Mouse (Mus musculus) midbrain, embryonic 15.5 days (tissue): ENCODE measurements at regions not wholly inside any gene's neighbourhood (a gene's known extent, or its start where the extent isn't known, plus 50 kb on each side); places are given as distances from the start of the nearest gene placed in this dataset.

Source experiments
- ATAC-seq: fragments of 200-750 bp; cut with Nextera tagmentation; replicated peaks from 2 replicates; pipeline ENCODE4 v1.8.0; 2017; ENCODE audit warnings: moderate TSS enrichment
- H3K27ac ChIP-seq: fragments of 300-500 bp; sonication (generic); 2 replicates; pipeline ENCODE4 v1.5.1; 2015; ENCODE audit warnings: mild to moderate bottlenecking, inconsistent platforms
- H3K27me3 ChIP-seq: fragments of 300-500 bp; sonication (generic); replicated peaks from 2 replicates; pipeline ENCODE4 v1.6.1; 2015; ENCODE audit warnings: inconsistent platforms
- H3K36me3 ChIP-seq: fragments of 300-500 bp; sonication (generic); replicated peaks from 2 replicates; pipeline ENCODE4 v1.6.1; 2015; ENCODE audit warnings: inconsistent platforms
- H3K4me1 ChIP-seq: fragments of 300-500 bp; sonication (generic); 2 replicates; pipeline ENCODE4 v1.6.1; 2015; ENCODE audit warnings: inconsistent platforms
- H3K4me2 ChIP-seq: fragments of 300-500 bp; sonication (generic); 2 replicates; pipeline ENCODE4 v1.6.1; 2015; ENCODE audit warnings: inconsistent platforms, mild to moderate bottlenecking, moderate library complexity
- H3K4me3 ChIP-seq: fragments of 300-500 bp; sonication (generic); 2 replicates; pipeline ENCODE4 v1.5.1; 2015; ENCODE audit warnings: mild to moderate bottlenecking, inconsistent platforms
- H3K9ac ChIP-seq: fragments of 300-500 bp; sonication (generic); 2 replicates; pipeline ENCODE4 v1.6.1; 2015; ENCODE audit warnings: mild to moderate bottlenecking, inconsistent platforms
- H3K9me3 ChIP-seq: fragments of 300-500 bp; sonication (generic); 2 replicates; pipeline ENCODE4 v1.6.1; 2016; ENCODE audit warnings: inconsistent platforms
- WGBS: fragments of 180-500 bp; shearing (Covaris S2); methylation state at CpG from one replicate; pipeline ENCODE4 v1.1.7; 2015; ENCODE audit warnings: mixed read lengths; 5-methylcytosine and 5-hydroxymethylcytosine counted together

GRCm38 (mm10) chr17:9848559-9849357 is 179.2 kb upstream of the Pabpc6 start:
- peak; percentile 82; the same call in 1 of the 2 replicates for ATAC-seq
- Histone ChIP-seq H3K27me3 (no peaks in the 10 kb centered on the region), H3K9me3 (no peaks in the 10 kb centered on the region), H3K4me2 (no peak overlapping the region), H3K4me3 (no peak overlapping the region), H3K4me1 (no peaks in the 10 kb centered on the region), H3K9ac (no peak overlapping the region), H3K36me3 (no peaks in the 10 kb centered on the region), H3K27ac (peak overlapping the region; percentile 50; the same call in 1 of the 2 replicates)
- WGBS = 33% methylated on average over 9 of the region's 9 CpGs

DNA sequence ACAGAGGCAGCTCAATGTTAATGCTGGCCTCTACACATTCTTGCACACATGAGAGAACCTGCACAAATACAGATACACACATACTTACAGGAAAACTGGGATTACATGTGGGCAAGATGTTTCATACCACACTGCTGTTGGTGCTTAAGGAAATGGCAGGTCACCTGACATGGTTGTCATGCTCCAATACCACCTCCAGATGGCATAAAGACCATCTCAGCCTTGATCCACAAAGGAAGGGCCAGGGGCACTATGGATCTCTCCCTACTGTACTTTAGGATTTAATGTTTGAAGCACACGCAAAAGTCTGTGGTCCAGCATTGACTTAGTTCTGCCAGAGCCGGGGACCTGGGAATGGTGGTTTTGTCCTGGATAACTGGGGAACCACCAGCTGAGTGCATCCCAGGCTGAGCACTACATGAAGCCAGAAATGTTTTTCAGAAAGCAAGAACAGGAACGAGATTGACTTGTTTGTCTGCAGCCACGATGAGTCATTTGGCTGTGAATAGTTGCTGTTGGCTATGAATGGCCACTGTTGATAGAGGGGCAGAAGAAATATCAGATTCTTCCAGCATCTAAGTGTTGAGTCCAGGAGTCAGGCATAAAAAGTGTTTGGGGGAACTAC is 176.0 kb upstream of the Pabpc6 start:
- H3K4me2 ChIP-seq = no peak overlapping the region
- no peak overlapping the region for H3K4me3 ChIP-seq
- ATAC-seq = no peak
- no peak overlapping the region for H3K9ac ChIP-seq
- no peaks in the 10 kb centered on the region for H3K36me3 ChIP-seq
- H3K4me1 ChIP-seq = no peaks in the 10 kb centered on the region
- H3K27ac ChIP-seq = no peak overlapping the region
- WGBS = 79% methylated on average over 4 of the region's 4 CpGs
- no peaks in the 10 kb centered on the region for H3K27me3 ChIP-seq
- no peaks in the 10 kb centered on the region for H3K9me3 ChIP-seq

DNA sequence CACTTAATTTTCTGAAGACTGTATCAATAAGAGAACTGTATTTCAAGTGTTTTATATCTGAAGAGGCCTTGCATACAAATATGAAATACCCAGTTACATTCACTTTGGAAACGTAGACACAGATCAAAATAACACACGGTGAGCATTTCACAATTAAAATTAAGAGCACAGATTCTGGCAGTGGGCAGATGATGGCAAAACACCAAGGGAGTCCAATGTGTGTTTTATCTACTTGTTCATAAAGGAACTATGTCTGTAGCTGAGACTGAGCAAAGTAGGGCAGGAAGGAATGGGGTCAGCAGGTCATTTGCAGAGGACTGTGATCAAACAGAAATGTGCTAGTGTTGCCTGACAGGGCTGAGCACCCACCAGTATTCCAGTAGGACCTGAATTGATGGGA is 171.6 kb upstream of the Pabpc6 start:
- H3K4me3 ChIP-seq = no peak overlapping the region
- no peak overlapping the region for H3K9ac ChIP-seq
- H3K27ac ChIP-seq = no peak overlapping the region
- H3K36me3 ChIP-seq = no peaks in the 10 kb centered on the region
- no peaks in the 10 kb centered on the region for H3K27me3 ChIP-seq
- no peaks in the 10 kb centered on the region for H3K9me3 ChIP-seq
- no peak overlapping the region for H3K4me2 ChIP-seq
- H3K4me1 ChIP-seq = no peaks in the 10 kb centered on the region
- no peak for ATAC-seq
- 77% methylated on average over 2 of the region's 2 CpGs for WGBS

GRCm38 (mm10) chr17:9839256-9839655 is 169.7 kb upstream of the Pabpc6 start:
- Histone ChIP-seq H3K4me3 (no peak overlapping the region), H3K9ac (no peak overlapping the region), H3K4me1 (no peaks in the 10 kb centered on the region), H3K9me3 (no peaks in the 10 kb centered on the region), H3K27ac (no peak overlapping the region), H3K36me3 (no peaks in the 10 kb centered on the region), H3K4me2 (no peak overlapping the region), H3K27me3 (no peaks in the 10 kb centered on the region)
- 85% methylated on average over 7 of the region's 7 CpGs for WGBS
- no peak for ATAC-seq

DNA sequence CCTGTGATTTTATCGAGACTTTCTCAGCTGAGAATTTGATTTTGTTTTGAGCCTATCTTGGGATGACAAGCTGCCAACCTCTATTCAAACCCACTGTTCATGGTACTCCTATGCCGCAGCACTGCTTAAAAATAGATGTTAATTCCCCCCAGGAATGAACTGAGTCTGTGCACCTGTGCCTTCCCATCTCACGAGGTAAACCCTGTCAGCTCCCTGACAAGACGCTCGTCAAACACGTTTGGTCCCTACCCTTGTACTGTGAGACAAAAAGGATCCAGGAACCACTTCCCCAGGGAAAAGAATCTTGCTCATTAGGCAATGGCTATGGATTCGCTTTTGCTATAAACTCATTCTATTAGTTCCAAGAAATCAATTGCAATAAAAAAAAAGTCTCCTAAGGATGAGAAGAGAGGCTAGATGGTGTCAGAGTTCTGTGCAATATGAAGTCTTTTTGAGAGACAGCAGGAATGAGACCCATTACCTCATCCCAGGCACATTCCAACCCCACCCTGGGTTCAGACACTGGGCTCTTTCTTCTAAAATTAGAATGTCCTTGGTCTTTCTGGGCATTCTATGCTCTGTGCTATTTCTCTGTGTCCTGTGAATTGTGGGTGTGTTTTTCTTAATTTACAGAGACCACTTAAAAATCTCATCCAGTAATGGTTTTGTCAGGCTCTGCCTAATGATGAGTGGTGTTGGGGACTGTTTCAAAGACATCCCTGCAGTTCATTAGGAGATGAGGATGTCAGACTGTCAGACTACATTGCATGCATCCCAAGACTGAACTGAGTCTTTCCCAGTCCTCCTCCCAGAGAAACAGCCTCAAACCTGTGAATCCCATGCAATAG is 167.7 kb upstream of the Pabpc6 start:
- no peak overlapping the region for H3K4me2 ChIP-seq
- H3K9ac ChIP-seq = no peak overlapping the region
- no peaks in the 10 kb centered on the region for H3K36me3 ChIP-seq
- no peak for ATAC-seq
- no peaks in the 10 kb centered on the region for H3K4me1 ChIP-seq
- H3K27ac ChIP-seq = no peak overlapping the region
- 67% methylated on average over 7 of the region's 7 CpGs for WGBS
- H3K27me3 ChIP-seq = no peaks in the 10 kb centered on the region
- H3K4me3 ChIP-seq = no peak overlapping the region
- H3K9me3 ChIP-seq = no peaks in the 10 kb centered on the region

DNA sequence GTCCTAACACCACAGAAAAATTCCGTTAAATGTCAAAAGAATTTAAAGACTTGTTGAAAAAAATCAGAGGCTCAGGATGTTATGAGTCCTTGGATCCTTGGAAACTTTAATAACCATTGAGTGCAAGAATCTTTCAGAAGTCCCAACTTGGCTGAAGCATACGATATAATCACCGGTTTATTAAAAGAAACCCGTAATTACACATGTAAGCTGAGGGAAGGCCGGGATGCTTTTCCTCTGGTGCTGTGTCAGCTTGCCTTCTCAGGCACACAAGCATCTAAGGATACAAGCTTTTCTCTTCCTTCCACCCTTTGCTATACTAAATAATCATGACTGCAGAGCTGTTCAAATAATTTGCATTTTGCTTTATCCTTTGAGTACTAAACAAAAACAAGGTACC is 160.4 kb upstream of the Pabpc6 start:
- Histone ChIP-seq H3K4me2 (no peak overlapping the region), H3K36me3 (no peaks in the 10 kb centered on the region), H3K27ac (no peak overlapping the region), H3K9ac (no peak overlapping the region), H3K4me1 (no peaks in the 10 kb centered on the region), H3K9me3 (no peaks in the 10 kb centered on the region), H3K27me3 (no peaks in the 10 kb centered on the region), H3K4me3 (no peak overlapping the region)
- ATAC-seq = no peak
- 86% methylated on average over 5 of the region's 5 CpGs for WGBS

DNA sequence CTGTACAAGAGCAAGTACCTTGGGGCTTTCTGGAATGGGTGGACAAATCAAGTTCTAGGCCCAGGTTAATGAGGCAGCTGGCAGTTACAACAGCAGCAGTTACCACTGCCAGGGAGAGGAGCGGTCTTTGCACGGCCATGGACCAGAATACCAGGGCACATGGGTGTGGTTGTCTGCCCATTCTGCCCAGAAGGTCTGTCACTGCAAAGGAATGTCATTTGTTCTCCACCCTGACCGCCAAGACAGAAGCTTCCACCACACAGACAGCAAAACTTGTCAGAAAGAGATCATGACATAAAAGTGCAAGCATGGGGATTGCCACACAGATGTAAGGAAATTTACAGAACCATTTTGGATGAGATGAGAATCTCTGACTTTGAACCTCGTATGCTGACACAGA is 151.8 kb upstream of the Pabpc6 start:
- WGBS = 89% methylated on average over 4 of the region's 4 CpGs
- no peak for ATAC-seq

GRCm38 (mm10) chr17:9817056-9817455 is 147.5 kb upstream of the Pabpc6 start:
- no peaks in the 10 kb centered on the region for H3K27me3 ChIP-seq
- no peak overlapping the region for H3K4me3 ChIP-seq
- ATAC-seq = no peak
- H3K4me2 ChIP-seq = no peak overlapping the region
- no peak overlapping the region for H3K9ac ChIP-seq
- H3K36me3 ChIP-seq = no peaks in the 10 kb centered on the region
- H3K27ac ChIP-seq = no peak overlapping the region
- no peaks in the 10 kb centered on the region for H3K4me1 ChIP-seq
- H3K9me3 ChIP-seq = no peaks in the 10 kb centered on the region

More for the DNA sequence above, 151.8 kb upstream of the Pabpc6 start:
- Histone ChIP-seq H3K27ac (no peak overlapping the region), H3K4me2 (no peak overlapping the region), H3K4me1 (no peaks in the 10 kb centered on the region), H3K36me3 (no peaks in the 10 kb centered on the region), H3K4me3 (no peak overlapping the region), H3K27me3 (no peaks in the 10 kb centered on the region), H3K9ac (no peak overlapping the region), H3K9me3 (no peaks in the 10 kb centered on the region)

- Histone ChIP-seq H3K9ac (no peak overlapping the region), H3K27me3 (no peaks in the 10 kb centered on the region), H3K36me3 (no peaks in the 10 kb centered on the region), H3K4me3 (no peak overlapping the region), H3K27ac (0 out of 2 replicates have a peak overlapping the region, but pooled peaks have one; percentile 8), H3K4me1 (peaks cover 7% of the 10 kb centered on the region; the same call in 1 of the 2 replicates), H3K9me3 (peaks cover 4% of the 10 kb centered on the region; the same call in 1 of the 2 replicates), H3K4me2 (no peak overlapping the region)
- 75% methylated on average over 8 of the region's 8 CpGs for WGBS
- no peak for ATAC-seq
Measured at GRCm38 (mm10) chr17:9797069-9797468, 127.6 kb upstream of the Pabpc6 start.

DNA sequence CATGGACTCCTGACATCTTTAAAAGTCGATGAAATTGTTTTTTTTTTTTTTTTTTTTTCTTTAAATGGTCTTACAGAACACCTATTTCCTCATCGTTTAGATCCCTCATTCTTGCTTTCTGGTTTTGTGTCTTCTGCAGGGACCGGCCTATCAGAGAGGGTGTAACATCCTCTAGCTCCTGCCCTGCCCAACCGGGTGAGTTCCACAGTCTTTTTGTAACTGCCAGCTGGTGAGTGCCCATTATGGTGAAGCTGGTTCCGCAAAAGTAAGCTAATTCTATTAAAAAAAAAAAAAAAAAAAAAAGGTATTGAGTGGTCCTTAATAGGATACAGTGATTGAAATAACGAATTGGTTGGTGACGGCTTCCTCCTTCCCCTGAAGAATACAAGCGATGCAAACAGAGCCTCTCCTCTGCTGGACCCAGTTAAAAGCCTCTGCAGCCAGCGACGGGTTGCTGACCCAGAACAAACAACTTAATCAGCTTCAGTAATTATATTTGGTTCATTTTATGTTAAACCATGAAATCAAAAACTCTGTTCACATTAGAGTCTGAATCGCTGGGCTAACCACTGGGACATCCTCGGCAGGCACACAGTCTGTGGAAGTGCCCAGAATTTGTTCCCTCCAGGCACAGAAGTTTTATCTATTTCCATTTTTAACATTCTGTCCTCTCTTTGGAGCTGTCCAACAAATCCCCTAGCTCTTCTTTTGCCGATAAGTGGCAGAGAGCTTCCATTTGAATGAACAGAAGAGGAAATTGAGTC is 126.9 kb upstream of the Pabpc6 start:
- no peak for ATAC-seq
- H3K4me3 ChIP-seq = no peak overlapping the region
- no peaks in the 10 kb centered on the region for H3K27me3 ChIP-seq
- peaks cover 4% of the 10 kb centered on the region; the same call in 1 of the 2 replicates for H3K9me3 ChIP-seq
- H3K36me3 ChIP-seq = no peaks in the 10 kb centered on the region
- WGBS = 23% methylated on average over 13 of the region's 13 CpGs
- no peak overlapping the region for H3K9ac ChIP-seq
- no peak overlapping the region for H3K4me2 ChIP-seq
- H3K4me1 ChIP-seq = peaks cover 7% of the 10 kb centered on the region; the same call in 1 of the 2 replicates
- H3K27ac ChIP-seq = 0 out of 2 replicates have a peak overlapping the region, but pooled peaks have one; percentile 8

- H3K27me3 ChIP-seq = no peaks in the 10 kb centered on the region
- H3K27ac ChIP-seq = peak overlapping the region; percentile 6; the same call in 1 of the 2 replicates
- ATAC-seq = no peak
- no peaks in the 10 kb centered on the region for H3K36me3 ChIP-seq
- no peak overlapping the region for H3K4me3 ChIP-seq
- H3K9ac ChIP-seq = no peak overlapping the region
- peaks cover 18% of the 10 kb centered on the region for H3K4me1 ChIP-seq
- H3K9me3 ChIP-seq = no peaks in the 10 kb centered on the region
- H3K4me2 ChIP-seq = no peak overlapping the region
- 86% methylated on average over 5 of the region's 5 CpGs for WGBS
Measured at GRCm38 (mm10) chr17:9778866-9779265, 109.3 kb upstream of the Pabpc6 start.

- H3K4me3 ChIP-seq = no peak overlapping the region
- H3K36me3 ChIP-seq = no peaks in the 10 kb centered on the region
- H3K4me2 ChIP-seq = no peak overlapping the region
- H3K27ac ChIP-seq = peak overlapping the region; percentile 65
- H3K27me3 ChIP-seq = no peaks in the 10 kb centered on the region
- ATAC-seq = no peak
- H3K9ac ChIP-seq = no peak overlapping the region
- peaks cover 18% of the 10 kb centered on the region for H3K4me1 ChIP-seq
- no peaks in the 10 kb centered on the region for H3K9me3 ChIP-seq
Measured at GRCm38 (mm10) chr17:9777165-9777564, 107.6 kb upstream of the Pabpc6 start.
